Mouse (Mus musculus) left cerebral cortex, adult 18-20 months (tissue): ENCODE measurements at regions not wholly inside any gene's neighbourhood (a gene's known extent, or its start where the extent isn't known, plus 50 kb on each side); places are given as distances from the start of the nearest gene placed in this dataset.

Experiments
- DNase-seq, 2 experiments: peaks; one replicate each; pipeline ENCODE4 v3.0.0; 2021 to 2022; ENCODE audit warnings: low spot score in 2 of 2, mixed read lengths in 1 of 2

DNA sequence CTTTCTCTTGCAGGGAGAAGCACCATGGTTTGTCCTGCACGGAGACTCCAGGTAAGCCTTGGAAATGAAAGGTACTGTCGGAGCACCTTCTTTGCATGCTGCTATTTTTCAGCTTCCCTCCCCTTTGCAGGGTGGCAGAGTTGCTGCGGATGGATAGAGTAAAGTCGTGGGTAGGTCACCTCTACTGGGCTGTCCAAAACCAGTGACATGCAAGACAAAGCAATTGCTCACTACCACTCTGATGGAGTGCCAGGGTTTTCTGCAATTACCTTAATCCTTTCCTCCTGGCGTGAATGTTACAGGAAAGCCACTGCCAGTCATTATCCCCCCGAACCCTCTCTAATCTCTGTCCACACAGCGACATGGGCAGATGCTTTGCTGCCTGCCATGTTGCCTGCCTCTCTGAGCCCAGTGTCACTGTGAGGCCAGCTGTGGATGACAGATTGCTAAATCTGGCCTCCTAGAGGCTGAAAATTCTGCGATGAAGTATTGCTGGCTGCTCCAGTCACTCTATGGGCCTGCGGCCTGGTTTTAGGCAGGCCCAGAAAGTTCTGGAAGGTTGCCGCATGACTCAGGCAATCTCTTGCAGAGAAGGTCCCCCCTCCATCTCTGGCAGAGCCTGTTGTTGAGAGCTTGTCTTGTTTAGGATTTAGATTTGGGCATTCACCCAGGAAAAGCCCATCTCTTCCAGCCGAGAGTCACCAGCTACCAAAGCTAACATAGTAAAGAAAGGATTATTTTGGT is 54.1 kb upstream of the Sod3 start:
- DNase-seq = peak; percentile 10 to 19

DNA sequence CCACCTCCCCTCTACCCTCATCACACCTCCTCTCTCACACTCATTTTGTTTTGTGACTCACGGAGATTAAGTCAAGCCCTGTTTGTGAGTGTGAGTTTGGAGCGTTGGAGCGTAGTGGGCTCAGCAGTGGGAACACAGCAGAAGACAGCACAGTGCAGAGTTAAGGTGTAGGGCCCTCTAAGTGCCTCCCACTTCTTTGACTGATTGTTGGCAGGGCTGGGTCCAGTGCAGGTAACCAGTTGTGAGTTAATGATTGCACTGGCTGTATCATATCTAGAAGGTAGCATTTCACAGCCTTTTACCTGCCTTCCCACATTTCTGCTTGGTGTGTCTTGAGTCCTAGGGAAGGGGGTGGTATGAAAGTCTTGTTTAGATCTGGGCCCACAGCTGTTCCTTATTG is 67.3 kb upstream of the Sod3 start:
- DNase-seq = no peak

DNA sequence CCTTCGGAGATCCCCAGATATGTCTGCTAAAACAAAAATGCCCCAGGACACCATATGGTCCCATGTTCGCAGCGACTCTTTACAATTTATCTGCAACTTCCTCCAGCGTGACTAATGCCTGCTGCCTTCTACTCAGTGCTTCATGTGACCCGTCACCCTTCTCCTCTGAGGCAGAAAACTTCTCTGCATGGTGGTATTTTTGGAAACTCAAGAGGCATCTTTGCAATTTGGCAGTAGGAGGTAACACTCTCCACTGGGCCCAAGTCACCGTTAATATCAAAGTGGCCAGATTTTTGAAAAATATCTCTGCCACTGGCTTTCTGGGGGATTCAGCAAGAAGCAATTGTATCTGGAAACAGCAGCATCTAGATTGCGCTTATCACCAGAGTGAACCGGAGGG is 69.1 kb upstream of the Sod3 start:
- DNase-seq = no peak

DNA sequence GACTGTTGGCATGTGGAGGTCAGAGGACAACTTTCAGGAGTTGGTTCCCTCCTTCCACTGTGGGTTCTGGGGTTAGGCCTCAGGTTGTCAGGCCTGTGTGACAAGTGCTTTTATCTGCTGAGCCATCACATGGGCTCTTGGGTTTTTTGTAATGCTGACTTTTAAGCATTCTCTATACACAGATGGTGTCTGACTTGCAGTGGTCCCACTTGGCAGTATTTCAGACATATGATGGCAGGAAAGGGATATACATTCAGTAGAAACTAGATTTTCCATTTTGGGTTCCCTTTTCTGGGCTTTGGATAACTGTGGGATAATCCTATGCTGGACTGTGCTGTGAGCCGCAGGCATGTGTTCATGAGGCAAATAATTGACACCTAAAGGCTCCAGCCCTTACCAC is 75.3 kb upstream of the Sod3 start:
- DNase-seq = no peak

DNA sequence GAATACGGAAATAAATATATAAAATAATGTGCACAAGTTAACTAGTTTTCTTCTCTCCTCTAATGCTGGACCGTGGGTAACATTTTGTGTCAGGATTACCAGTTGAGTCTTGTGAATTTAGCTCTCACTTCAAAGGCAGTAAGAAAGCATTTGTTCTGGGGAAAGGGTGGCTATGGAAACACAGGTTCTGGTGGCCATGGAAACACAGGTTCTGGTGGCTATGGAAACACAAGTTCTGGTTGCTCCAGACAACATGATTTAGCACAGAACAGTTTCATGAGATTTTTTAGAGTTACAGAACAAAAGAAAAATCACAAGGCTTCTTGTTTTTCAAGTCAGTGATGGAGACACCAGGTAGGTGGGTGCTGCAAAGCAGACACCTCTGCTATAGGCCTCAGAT is 82.7 kb upstream of the Sod3 start:
- DNase-seq = peak in 1 of 2 experiments; percentile 5

DNA sequence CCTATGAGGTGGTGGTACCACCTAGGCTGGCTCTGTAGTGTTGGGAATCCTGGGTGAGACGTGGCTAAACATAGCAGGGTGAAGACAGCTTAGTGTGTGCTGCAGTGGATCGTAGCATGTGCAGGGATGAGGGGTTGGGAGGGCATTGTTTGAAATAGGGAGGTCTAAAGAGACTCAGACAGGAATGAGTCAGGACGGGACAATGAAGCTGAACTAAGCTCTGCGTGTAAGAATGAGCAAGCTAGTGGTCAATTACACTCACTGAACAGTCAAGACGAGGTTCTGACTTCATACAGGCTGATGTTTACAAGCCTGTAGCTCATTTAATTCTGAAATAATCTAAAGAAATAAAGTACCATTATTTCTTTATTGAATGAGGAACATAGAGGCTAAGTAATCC is 85.5 kb upstream of the Sod3 start:
- DNase-seq = no peak

DNA sequence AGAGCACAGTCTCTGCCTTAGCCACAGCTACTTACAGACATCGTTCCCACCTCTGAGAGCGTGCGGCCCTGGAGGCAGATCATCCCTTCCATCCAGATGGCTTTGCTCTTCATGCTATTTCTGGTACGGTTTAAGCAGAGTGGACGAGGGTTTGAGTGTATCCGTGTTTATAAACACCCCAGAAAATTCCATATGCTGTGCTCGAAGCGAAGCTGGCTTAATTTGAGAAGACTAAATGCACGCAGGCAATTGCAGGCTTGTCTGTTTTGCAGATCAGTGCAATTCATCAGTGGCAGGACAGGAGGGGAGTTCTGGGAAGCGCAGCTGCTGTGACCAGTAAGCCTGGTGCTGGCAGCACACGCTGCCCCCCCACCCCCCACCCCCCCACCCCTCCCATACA is 72.9 kb upstream of the Dhx15 start:
- peak; percentile 37 to 66 for DNase-seq

DNA sequence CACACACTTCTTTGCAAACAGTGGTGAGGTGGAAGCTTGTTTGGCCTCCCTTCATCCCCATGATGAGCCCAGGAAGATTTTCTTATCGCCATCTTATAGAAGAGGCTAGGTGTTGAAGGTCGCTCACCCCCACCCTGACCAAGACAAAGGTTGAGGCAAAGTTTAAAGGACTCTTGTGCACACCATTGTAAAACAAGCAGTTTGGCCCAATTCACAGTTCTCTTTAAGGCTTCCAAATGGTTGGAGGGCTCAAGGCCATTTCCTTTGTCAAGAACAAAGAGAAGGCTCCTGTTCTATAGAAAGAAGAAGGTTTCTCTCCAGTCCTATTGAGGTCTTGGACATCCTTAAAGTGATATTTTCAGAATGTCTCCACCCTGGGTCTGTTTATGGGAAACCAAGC is 67.8 kb upstream of the Dhx15 start:
- no peak for DNase-seq

DNA sequence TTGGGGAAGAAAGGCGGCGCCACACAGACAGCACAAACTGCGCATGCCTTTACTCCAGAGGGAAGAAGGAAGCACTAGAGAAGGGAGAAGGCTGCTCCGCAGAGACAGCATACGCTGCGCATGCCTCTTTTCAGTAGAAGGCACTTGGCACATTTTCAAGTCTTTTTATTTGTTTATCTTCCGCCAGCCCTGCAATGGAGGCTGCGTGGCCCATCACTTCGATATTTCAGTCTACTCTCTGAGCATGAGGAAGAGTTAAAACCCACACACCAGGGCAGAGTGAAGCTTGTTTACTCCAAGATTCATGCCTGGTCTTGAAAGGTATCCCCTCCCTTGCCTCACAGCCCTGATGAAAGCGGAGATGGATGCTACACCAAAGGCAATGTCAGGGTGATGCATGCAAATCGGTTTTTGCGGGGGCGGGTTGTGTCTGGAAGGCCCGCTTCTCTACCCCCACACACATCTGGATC is 64.3 kb upstream of the Dhx15 start:
- peak in 1 of 2 experiments; percentile 6 for DNase-seq

DNA sequence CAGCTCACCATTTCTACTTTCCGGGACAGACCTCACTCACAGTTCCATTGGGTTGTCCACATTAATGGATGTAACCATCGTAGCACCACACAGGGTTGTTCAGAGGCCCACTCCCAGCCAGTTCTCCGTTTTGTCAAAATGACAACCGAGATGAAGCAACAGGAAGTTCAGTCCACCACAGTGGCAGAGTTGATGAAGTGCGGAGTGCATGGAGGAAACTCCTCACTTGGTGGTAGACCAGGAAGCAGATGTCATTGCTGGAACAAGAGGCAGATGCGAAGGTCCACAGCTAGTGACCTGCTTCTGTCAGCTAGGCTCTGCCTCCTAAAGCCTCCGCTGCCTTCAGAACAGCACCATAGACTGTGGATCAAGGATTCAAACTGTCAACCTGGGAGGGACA is 59.5 kb upstream of the Dhx15 start:
- DNase-seq = no peak

DNA sequence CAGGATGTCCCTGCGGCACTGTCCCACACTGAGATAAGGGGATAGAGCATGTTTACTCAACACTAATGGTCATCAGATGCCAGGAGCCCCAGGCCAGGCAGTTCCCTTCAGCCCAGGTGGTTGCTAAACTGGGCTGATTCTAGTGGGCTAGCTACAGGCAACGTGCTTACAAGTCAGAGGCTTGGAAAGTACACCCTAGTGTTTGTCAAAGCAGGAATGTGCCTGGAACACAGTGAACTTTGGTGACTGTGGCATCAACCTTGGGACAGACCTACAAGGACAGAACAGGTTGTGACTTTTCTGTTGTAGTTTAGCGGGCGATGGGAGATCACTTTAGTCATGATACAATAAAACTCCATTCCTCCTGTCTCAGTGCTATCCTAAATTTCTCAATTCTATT is 53.6 kb upstream of the Dhx15 start:
- DNase-seq = no peak

DNA sequence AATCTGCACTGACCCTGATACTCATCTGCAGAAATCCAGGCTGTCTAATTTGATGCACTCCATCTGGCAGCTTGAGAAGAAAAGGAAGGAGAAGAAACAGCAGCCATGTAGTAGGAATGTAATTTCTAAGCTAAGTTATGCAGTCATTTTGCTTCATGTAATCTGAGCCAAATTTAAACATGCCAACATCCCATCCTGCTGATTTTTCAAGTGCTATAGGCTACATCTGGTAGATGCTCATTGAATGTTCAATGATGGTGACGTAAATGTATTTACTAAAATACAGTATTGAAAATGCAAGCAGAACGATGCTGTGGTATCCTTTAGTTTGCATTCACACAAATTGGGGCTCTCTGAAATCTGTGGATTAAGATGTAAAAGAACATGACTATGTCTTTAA is 52.1 kb upstream of the Dhx15 start:
- no peak for DNase-seq

DNA sequence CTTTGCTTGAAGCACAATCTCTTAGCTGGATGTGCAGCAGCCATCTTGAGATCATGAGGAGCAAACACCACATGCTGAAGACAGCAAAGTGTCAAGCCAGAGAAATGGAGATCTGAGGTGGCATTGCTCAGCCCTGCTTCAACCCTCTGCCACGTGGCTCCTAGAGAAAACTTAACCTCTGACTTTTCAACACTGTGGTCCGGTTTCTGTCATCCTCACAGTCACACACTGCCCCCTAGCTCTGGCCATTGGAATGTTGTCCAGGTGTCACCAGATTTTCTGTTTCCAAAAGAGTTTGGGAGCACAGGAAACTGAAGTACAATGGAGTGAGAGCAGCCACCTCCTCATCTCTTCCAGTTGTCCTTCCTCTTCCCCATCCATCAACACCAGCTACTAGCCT is 50.2 kb upstream of the Dhx15 start:
- no peak for DNase-seq
